Mouse (Mus musculus) brain, embryonic 14.5 days (tissue): ENCODE measurements around the gene Slc16a11.
"Not testable (repeated sequence)": the region's sequence is repeated elsewhere in the genome, so short reads cannot be mapped to it uniquely, and the experiment has no call there.

Experiments
- CTCF ChIP-seq: fragments of 200-500 bp; IDR thresholded peaks from 2 replicates; pipeline ENCODE4 v1.5.1; 2012; ENCODE audit warnings: inconsistent platforms, mild to moderate bottlenecking, moderate library complexity, borderline replicate concordance; ENCODE audit not compliant: insufficient read depth, insufficient read length; ENCODE audit errors: extremely low read depth
- POLR2A ChIP-seq: fragments of 200-500 bp; IDR thresholded peaks from 2 replicates; pipeline ENCODE4 v1.6.1; 2012; ENCODE audit warnings: mild to moderate bottlenecking, inconsistent platforms, borderline replicate concordance; ENCODE audit not compliant: poor library complexity, insufficient read depth, insufficient read length, severe bottlenecking; ENCODE audit errors: extremely low read depth

- TF ChIP-seq CTCF, POLR2A: not testable (repeated sequence)
Measured at GRCm38 (mm10) chr11:70169471-70169870, 43.1 kb upstream of the Slc16a11 start.
